Mouse (Mus musculus) hindbrain, embryonic 11.5 days (tissue): ENCODE data around the gene Ttll7. TPM values are rescaled to one million over a fixed set of nuclear protein-coding genes. Genes with fewer than 3 reads are reported as not detected.

Source experiments
- ATAC-seq: fragments of 200-750 bp; cut with Nextera tagmentation; 2 replicates; pipeline ENCODE4 v1.8.0; 2017; ENCODE audit warnings: mild to moderate bottlenecking, moderate TSS enrichment, moderate library complexity; ENCODE audit not compliant: low FRiP score
- DNase-seq: peaks from one replicate; pipeline ENCODE4 v3.0.0-alpha.2; 2015; ENCODE audit warnings: low spot score
- H3K27ac ChIP-seq: fragments of 300-500 bp; sonication (generic); 2 replicates; pipeline ENCODE4 v1.5.1; 2014; ENCODE audit warnings: mild to moderate bottlenecking, low read depth, low read length
- H3K27me3 ChIP-seq: fragments of 300-500 bp; sonication (generic); 2 replicates; pipeline ENCODE4 v1.6.1; 2014; ENCODE audit warnings: mild to moderate bottlenecking, low read length, moderate library complexity, mixed read lengths; ENCODE audit not compliant: control insufficient read depth, insufficient read depth
- H3K36me3 ChIP-seq: fragments of 300-500 bp; sonication (generic); 2 replicates; pipeline ENCODE4 v1.6.1; 2014; ENCODE audit warnings: mild to moderate bottlenecking, low read length, moderate library complexity, mixed read lengths; ENCODE audit not compliant: control insufficient read depth, insufficient read depth
- H3K4me1 ChIP-seq: fragments of 300-500 bp; sonication (generic); replicated peaks from 2 replicates; pipeline ENCODE4 v1.6.1; 2014; ENCODE audit warnings: low read length, mixed read lengths; ENCODE audit not compliant: control insufficient read depth, insufficient read depth
- H3K4me2 ChIP-seq: fragments of 300-500 bp; sonication (generic); replicated peaks from 2 replicates; pipeline ENCODE4 v1.6.1; 2014; ENCODE audit warnings: mild to moderate bottlenecking, low read depth, low read length
- H3K4me3 ChIP-seq: fragments of 300-500 bp; sonication (generic); 2 replicates; pipeline ENCODE4 v1.5.1; 2014; ENCODE audit warnings: low read depth, low read length
- H3K9ac ChIP-seq: fragments of 300-500 bp; sonication (generic); 2 replicates; pipeline ENCODE4 v1.6.1; 2014; ENCODE audit warnings: low read depth, low read length
- H3K9me3 ChIP-seq: fragments of 300-500 bp; sonication (generic); 2 replicates; pipeline ENCODE4 v1.6.1; 2016; ENCODE audit warnings: low read length; ENCODE audit not compliant: control insufficient read depth
- WGBS: fragments of 180-500 bp; shearing (Covaris S2); extraction: QIAGEN DNeasy Blood & Tissue Kit; methylation state at CpG from one replicate; pipeline ENCODE4 v1.1.7; 2014; 5-methylcytosine and 5-hydroxymethylcytosine counted together
- polyA plus RNA-seq: library from polyadenylated mRNA; unstranded; fragments of >200 nt; fragmentation: Nextera tagmentation; extraction: Ambion mirVana; gene quantifications from 2 replicates; pipeline ENCODE4 v1.2.1, GENCODE M21; 2014

The Ttll7 gene
- polyA plus RNA-seq, 1 experiment from 2014 or later, result 9.7 TPM

- Histone ChIP-seq H3K9me3 (no peaks in the 10 kb centered on the region), H3K36me3 (no peaks in the 10 kb centered on the region), H3K27ac (no peak overlapping the region), H3K4me1 (no peaks in the 10 kb centered on the region), H3K9ac (no peak overlapping the region), H3K4me2 (no peak overlapping the region), H3K27me3 (no peaks in the 10 kb centered on the region), H3K4me3 (no peak overlapping the region)
- DNase-seq (no peak), ATAC-seq (no peak)
- 89% methylated on average over 8 of the region's 8 CpGs for WGBS
These were observed 44.4 kb downstream of the Ttll7 start for GRCm38 (mm10) chr3:146896581-146896980.

- Histone ChIP-seq H3K9ac (no peak overlapping the region), H3K27me3 (no peaks in the 10 kb centered on the region), H3K4me1 (no peaks in the 10 kb centered on the region), H3K4me3 (no peak overlapping the region), H3K27ac (no peak overlapping the region), H3K36me3 (no peaks in the 10 kb centered on the region), H3K9me3 (no peaks in the 10 kb centered on the region), H3K4me2 (no peak overlapping the region)
- ATAC-seq (no peak), DNase-seq (peak; percentile 12)
- WGBS, result 88% methylated on average over 3 of the region's 3 CpGs
These were observed 47.9 kb downstream of the Ttll7 start for GRCm38 (mm10) chr3:146900094-146900493.

GRCm38 (mm10) chr3:146901729-146902128 is 49.6 kb downstream of the Ttll7 start:
- Histone ChIP-seq H3K4me2 (no peak overlapping the region), H3K9me3 (no peaks in the 10 kb centered on the region), H3K27ac (no peak overlapping the region), H3K9ac (no peak overlapping the region), H3K4me3 (no peak overlapping the region), H3K4me1 (no peaks in the 10 kb centered on the region), H3K36me3 (no peaks in the 10 kb centered on the region), H3K27me3 (no peaks in the 10 kb centered on the region)
- WGBS, result 67% methylated on average over 4 of the region's 4 CpGs
- ATAC-seq, result no peak
- no peak for DNase-seq

GRCm38 (mm10) chr3:146905606-146906005 is 53.4 kb downstream of the Ttll7 start:
- no peak for ATAC-seq

GRCm38 (mm10) chr3:146908922-146909321 is 56.8 kb downstream of the Ttll7 start:
- Histone ChIP-seq H3K9me3 (no peaks in the 10 kb centered on the region), H3K9ac (no peak overlapping the region), H3K36me3 (no peaks in the 10 kb centered on the region), H3K4me2 (no peak overlapping the region), H3K4me3 (no peak overlapping the region), H3K27ac (no peak overlapping the region), H3K4me1 (no peaks in the 10 kb centered on the region), H3K27me3 (0 out of 2 replicates have a peak, but pooled peaks cover 1% of the 10 kb centered on the region)
- ATAC-seq (no peak), DNase-seq (no peak)
- WGBS, result 84% methylated on average over 5 of the region's 5 CpGs

More at GRCm38 (mm10) chr3:146905606-146906005, 53.4 kb downstream of the Ttll7 start:
- no peak overlapping the region for H3K27ac ChIP-seq
- no peaks in the 10 kb centered on the region for H3K4me1 ChIP-seq
- H3K4me2 ChIP-seq, result no peak overlapping the region
- H3K4me3 ChIP-seq, result no peak overlapping the region
- no peaks in the 10 kb centered on the region for H3K36me3 ChIP-seq
- no peak overlapping the region for H3K9ac ChIP-seq
- no peak for DNase-seq
- H3K9me3 ChIP-seq, result no peaks in the 10 kb centered on the region
- 85% methylated on average over 3 of the region's 3 CpGs for WGBS
- H3K27me3 ChIP-seq, result no peaks in the 10 kb centered on the region

GRCm38 (mm10) chr3:146913107-146913506 is 60.9 kb downstream of the Ttll7 start:
- Histone ChIP-seq H3K4me2 (no peak overlapping the region), H3K9ac (no peak overlapping the region), H3K4me3 (no peak overlapping the region), H3K9me3 (no peaks in the 10 kb centered on the region), H3K27me3 (0 out of 2 replicates have a peak, but pooled peaks cover 3% of the 10 kb centered on the region), H3K27ac (no peak overlapping the region), H3K4me1 (no peaks in the 10 kb centered on the region), H3K36me3 (no peaks in the 10 kb centered on the region)
- DNase-seq (no peak), ATAC-seq (no peak)
- 95% methylated on average over 11 of the region's 12 CpGs for WGBS

- 0 out of 2 replicates have a peak, but pooled peaks cover 3% of the 10 kb centered on the region for H3K27me3 ChIP-seq
- no peak overlapping the region for H3K27ac ChIP-seq
- H3K9me3 ChIP-seq, result no peaks in the 10 kb centered on the region
- H3K4me2 ChIP-seq, result no peak overlapping the region
- H3K4me1 ChIP-seq, result no peaks in the 10 kb centered on the region
- ATAC-seq (no peak), DNase-seq (peak; percentile 90)
- H3K36me3 ChIP-seq, result no peaks in the 10 kb centered on the region
- WGBS, result 18% methylated on average over 12 of the region's 12 CpGs
- no peak overlapping the region for H3K9ac ChIP-seq
- no peak overlapping the region for H3K4me3 ChIP-seq
These were observed 62.6 kb downstream of the Ttll7 start for GRCm38 (mm10) chr3:146914798-146915197.

- WGBS, result 79% methylated on average over 8 of the region's 8 CpGs
- Histone ChIP-seq H3K4me3 (no peak overlapping the region), H3K9me3 (no peaks in the 10 kb centered on the region), H3K36me3 (no peaks in the 10 kb centered on the region), H3K27me3 (0 out of 2 replicates have a peak, but pooled peaks cover 3% of the 10 kb centered on the region), H3K27ac (no peak overlapping the region), H3K9ac (no peak overlapping the region), H3K4me2 (no peak overlapping the region), H3K4me1 (no peaks in the 10 kb centered on the region)
- no peak for ATAC-seq
- DNase-seq, result no peak
These were observed 65.7 kb downstream of the Ttll7 start for GRCm38 (mm10) chr3:146917891-146918290.

GRCm38 (mm10) chr3:146918323-146918722 is 66.2 kb downstream of the Ttll7 start:
- 0 out of 2 replicates have a peak, but pooled peaks cover 3% of the 10 kb centered on the region for H3K27me3 ChIP-seq
- no peaks in the 10 kb centered on the region for H3K4me1 ChIP-seq
- H3K4me3 ChIP-seq, result no peak overlapping the region
- 77% methylated on average over 11 of the region's 11 CpGs for whole genome bisulfite sequencing
- no peaks in the 10 kb centered on the region for H3K36me3 ChIP-seq
- H3K9ac ChIP-seq, result no peak overlapping the region
- ATAC-seq (no peak), DNase-seq (no peak)
- no peak overlapping the region for H3K27ac ChIP-seq
- H3K4me2 ChIP-seq, result no peak overlapping the region
- no peaks in the 10 kb centered on the region for H3K9me3 ChIP-seq
